Mouse (Mus musculus) heart, adult 2 months (tissue): Measurements from ENCODE around the gene Tiam1. TPM values are rescaled to one million over a fixed set of nuclear protein-coding genes. Genes with fewer than 3 reads are reported as not detected.

Source experiments
- DNase-seq, 2 experiments: peaks; one replicate each; pipeline ENCODE4 v3.0.0; 2021
- H3K27ac ChIP-seq: fragments of 200-600 bp; 2 replicates; pipeline ENCODE4 v1.8.1; 2022
- H3K27me3 ChIP-seq: fragments of 200-500 bp; 2 replicates; pipeline ENCODE4 v1.6.1; 2012; ENCODE audit warnings: mild to moderate bottlenecking, low read length, inconsistent platforms, mixed read lengths; ENCODE audit not compliant: control insufficient read depth, insufficient read depth
- H3K36me3 ChIP-seq: fragments of 200-500 bp; 2 replicates; pipeline ENCODE4 v1.6.1; 2012; ENCODE audit warnings: low read length, inconsistent platforms; ENCODE audit not compliant: control insufficient read depth, insufficient read depth
- H3K4me1 ChIP-seq: fragments of 200-500 bp; 2 replicates; pipeline ENCODE4 v1.6.1; 2011; ENCODE audit warnings: low read length; ENCODE audit not compliant: control insufficient read depth, insufficient read depth
- H3K4me3 ChIP-seq: fragments of 200-600 bp; 2 replicates; pipeline ENCODE4 v1.8.1; 2022
- H3K79me2 ChIP-seq: fragments of 200-500 bp; replicated peaks from 2 replicates; pipeline ENCODE4 v1.6.1; 2012; ENCODE audit warnings: mild to moderate bottlenecking, inconsistent platforms, low read length, moderate library complexity, mixed read lengths; ENCODE audit not compliant: control insufficient read depth, insufficient read depth
- H3K9ac ChIP-seq: fragments of 200-500 bp; 2 replicates; pipeline ENCODE4 v1.6.1; 2012; ENCODE audit warnings: low read depth, mild to moderate bottlenecking, control low read depth, inconsistent platforms, low read length, mixed read lengths
- CTCF ChIP-seq: fragments of 200-600 bp; IDR thresholded peaks from 2 replicates; pipeline ENCODE4 v1.8.1; 2022; ENCODE audit warnings: antibody characterized with exemption, mild to moderate bottlenecking, moderate library complexity
- EP300 ChIP-seq: fragments of 200-500 bp; IDR thresholded peaks from 2 replicates; pipeline ENCODE4 v1.6.1; 2011; ENCODE audit warnings: low read depth, low read length, control low read depth; ENCODE audit not compliant: insufficient read depth
- POLR2A ChIP-seq: fragments of 200-500 bp; IDR thresholded peaks from 2 replicates; pipeline ENCODE4 v1.6.1; 2011; ENCODE audit warnings: mild to moderate bottlenecking, low read depth, low read length, control low read depth; ENCODE audit not compliant: insufficient read depth
- WGBS: fragments of 180-500 bp; shearing (Covaris S2); methylation state at CpG from one replicate; pipeline ENCODE4 v1.1.7; 2018; 5-methylcytosine and 5-hydroxymethylcytosine counted together
- intact Hi-C: fragments of 180-260 bp; cut with DNase I; formaldehyde crosslinking; loops from one replicate; pipeline ENCODE4 v1.15.1; 2025
- polyA plus RNA-seq: library from polyadenylated mRNA; depleted of rRNA; stranded (reverse); fragments of >200 nt; gene quantifications from 2 replicates; pipeline ENCODE4 v1.2.3, GENCODE M21; 2012
- total RNA-seq, 2 experiments: library from RNA; stranded (reverse); gene quantifications; 2 replicates each; pipeline ENCODE4 v1.2.3; 2021

Gene Tiam1
- total and polyA plus RNA-seq, 3 experiments, result 2.3 to 7.9 (median 4.4) TPM

- no peaks in the 10 kb centered on the region for H3K79me2 ChIP-seq
- H3K27ac ChIP-seq, result no peak overlapping the region
- WGBS, result 90% methylated on average over 11 of the region's 11 CpGs
- TF ChIP-seq EP300 (no peak), POLR2A (no peak), CTCF (no peak)
- no peaks in the 10 kb centered on the region for H3K36me3 ChIP-seq
- intact Hi-C loops, result no loop called here
- H3K9ac ChIP-seq, result no peak overlapping the region
- DNase-seq, result no peak
- H3K27me3 ChIP-seq, result no peaks in the 10 kb centered on the region
- no peak overlapping the region for H3K4me3 ChIP-seq
- peaks cover 1% of the 10 kb centered on the region; the same call in 1 of the 2 replicates for H3K4me1 ChIP-seq
Measured at GRCm38 (mm10) chr16:90070104-90070503, 73.5 kb downstream of the Tiam1 start.

GRCm38 (mm10) chr16:90069197-90069596, 74.4 kb downstream of the Tiam1 start:
- WGBS, result 69% methylated on average over 8 of the region's 8 CpGs
- DNase-seq, result no peak
- no peaks in the 10 kb centered on the region for H3K36me3 ChIP-seq
- TF ChIP-seq EP300 (no peak), POLR2A (no peak), CTCF (no peak)
- peaks cover 1% of the 10 kb centered on the region; the same call in 1 of the 2 replicates for H3K4me1 ChIP-seq
- H3K4me3 ChIP-seq, result no peak overlapping the region
- no peak overlapping the region for H3K9ac ChIP-seq
- intact Hi-C loops, result no loop called here
- H3K79me2 ChIP-seq, result no peaks in the 10 kb centered on the region
- H3K27ac ChIP-seq, result no peak overlapping the region
- H3K27me3 ChIP-seq, result no peaks in the 10 kb centered on the region

- Histone ChIP-seq H3K27me3 (no peaks in the 10 kb centered on the region), H3K4me3 (no peak overlapping the region), H3K36me3 (no peaks in the 10 kb centered on the region), H3K27ac (no peak overlapping the region), H3K79me2 (no peaks in the 10 kb centered on the region), H3K9ac (no peak overlapping the region), H3K4me1 (no peaks in the 10 kb centered on the region)
- intact Hi-C loops, result no loop called here
- TF ChIP-seq EP300, result no peak
- no peak for TF ChIP-seq POLR2A
- no peak for TF ChIP-seq CTCF
- 68% methylated on average over 14 of the region's 14 CpGs for WGBS
- no peak for DNase-seq
Measured at GRCm38 (mm10) chr16:90052905-90053519, 90.6 kb downstream of the Tiam1 start.

DNA sequence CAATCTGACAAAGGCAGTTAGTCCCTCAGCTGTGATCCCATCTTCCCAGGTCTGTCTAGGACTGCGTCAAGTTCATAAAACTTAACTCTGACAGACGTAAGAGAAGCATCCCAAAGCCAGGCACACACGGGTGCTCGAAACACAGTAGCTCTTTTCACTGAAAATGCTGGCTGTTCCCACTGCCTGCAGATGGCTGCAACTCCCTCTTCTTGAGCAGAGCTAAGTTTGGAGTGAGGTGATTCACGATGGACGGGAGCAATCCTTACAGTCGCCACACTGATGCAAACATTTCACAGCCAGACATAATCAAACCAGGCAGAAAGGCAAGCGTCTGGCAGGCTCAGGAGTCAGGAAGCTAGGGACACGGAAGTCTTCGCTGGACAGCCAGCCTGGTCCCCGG, 91.2 kb downstream of the Tiam1 start:
- H3K9ac ChIP-seq, result no peak overlapping the region
- no peaks in the 10 kb centered on the region for H3K27me3 ChIP-seq
- DNase-seq, result no peak
- H3K79me2 ChIP-seq, result no peaks in the 10 kb centered on the region
- no peak overlapping the region for H3K4me3 ChIP-seq
- H3K27ac ChIP-seq, result no peak overlapping the region
- TF ChIP-seq CTCF (no peak), POLR2A (no peak), EP300 (no peak)
- intact Hi-C loops, result no loop called here
- 50% methylated on average over 11 of the region's 11 CpGs for WGBS
- no peaks in the 10 kb centered on the region for H3K4me1 ChIP-seq
- no peaks in the 10 kb centered on the region for H3K36me3 ChIP-seq

DNA sequence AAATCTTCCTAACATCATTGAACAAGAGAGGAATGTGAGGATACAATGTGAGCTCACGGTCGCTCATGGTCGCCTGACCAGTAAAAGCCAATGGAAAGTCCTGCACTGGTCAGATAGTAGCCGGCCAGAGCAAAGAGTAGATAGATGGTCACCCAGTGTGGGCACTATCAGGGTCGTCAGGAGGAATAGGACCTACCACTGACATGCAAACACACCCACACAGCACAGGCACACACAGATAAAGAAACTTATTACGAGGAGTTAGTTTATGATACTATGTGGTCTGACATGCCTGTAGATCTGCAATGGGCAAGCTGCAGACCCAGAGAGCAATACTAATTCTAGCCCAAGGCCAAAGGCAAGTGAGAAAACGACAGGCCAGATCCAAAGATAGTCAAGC, 92.5 kb downstream of the Tiam1 start:
- WGBS, result 85% methylated on average over 7 of the region's 7 CpGs
- TF ChIP-seq EP300, result no peak
- no peak for TF ChIP-seq POLR2A
- no peak for TF ChIP-seq CTCF
- no peak for DNase-seq

GRCm38 (mm10) chr16:90047841-90048240, 95.7 kb downstream of the Tiam1 start:
- Histone ChIP-seq H3K79me2 (no peaks in the 10 kb centered on the region), H3K36me3 (no peaks in the 10 kb centered on the region), H3K27ac (no peak overlapping the region), H3K4me1 (no peaks in the 10 kb centered on the region), H3K27me3 (no peaks in the 10 kb centered on the region), H3K4me3 (no peak overlapping the region), H3K9ac (no peak overlapping the region)
- no peak for TF ChIP-seq CTCF
- TF ChIP-seq EP300, result no peak
- TF ChIP-seq POLR2A, result no peak
- 57% methylated on average over 6 of the region's 6 CpGs for WGBS
- intact Hi-C loops, result no loop called here
- DNase-seq, result no peak

More for the DNA sequence above, 92.5 kb downstream of the Tiam1 start:
- H3K9ac ChIP-seq, result no peak overlapping the region
- H3K36me3 ChIP-seq, result no peaks in the 10 kb centered on the region
- no peaks in the 10 kb centered on the region for H3K4me1 ChIP-seq
- no peaks in the 10 kb centered on the region for H3K27me3 ChIP-seq
- H3K4me3 ChIP-seq, result no peak overlapping the region
- H3K79me2 ChIP-seq, result no peaks in the 10 kb centered on the region
- H3K27ac ChIP-seq, result no peak overlapping the region
- intact Hi-C loops, result no loop called here
